Mouse (Mus musculus): ENCODE results near the gene Lpp.
"Not testable (repeated sequence)": the region's sequence is repeated elsewhere in the genome, so short reads cannot be mapped to it uniquely, and the experiment has no call there.

Gene Lpp

GRCm38 (mm10) chr16:24973009-24973631 is 579.8 kb downstream of the Lpp start:
- no peak for DNase-seq (ENCODE audit: low read depth, low spot score)

- no peak for DNase-seq (ENCODE audit: low read depth, low spot score)
Measured at GRCm38 (mm10) chr16:24977771-24978170, 584.5 kb downstream of the Lpp start.

GRCm38 (mm10) chr16:24978226-24978625 is 584.9 kb downstream of the Lpp start:
- no peak for DNase-seq (ENCODE audit: low read depth, low spot score)

- DNase-seq (ENCODE audit: low read depth, low spot score) = no peak
Measured at GRCm38 (mm10) chr16:24979391-24979790, 586.1 kb downstream of the Lpp start.

GRCm38 (mm10) chr16:24982828-24983227 is 589.5 kb downstream of the Lpp start:
- DNase-seq (ENCODE audit: low read depth, low spot score) = no peak

GRCm38 (mm10) chr16:24990331-24990730 is 597.0 kb downstream of the Lpp start:
- no peak for DNase-seq (ENCODE audit: low read depth, low spot score)

GRCm38 (mm10) chr16:24991059-24991541 is 597.8 kb downstream of the Lpp start:
- no peak for DNase-seq (ENCODE audit: low read depth, low spot score)

GRCm38 (mm10) chr16:24991995-24992394 is 598.7 kb downstream of the Lpp start:
- no peak for DNase-seq (ENCODE audit: low read depth, low spot score)

GRCm38 (mm10) chr16:24992494-24992893 is 599.2 kb downstream of the Lpp start:
- DNase-seq (ENCODE audit: low read depth, low spot score) = no peak

- no peak for DNase-seq (ENCODE audit: low read depth, low spot score)
Measured at GRCm38 (mm10) chr16:25010980-25011877, 617.9 kb downstream of the Lpp start.

- no peak for DNase-seq (ENCODE audit: low read depth, low spot score)
Measured at GRCm38 (mm10) chr16:25012938-25013337, 619.6 kb downstream of the Lpp start.

GRCm38 (mm10) chr16:25016261-25016836 is 623.0 kb downstream of the Lpp start:
- DNase-seq (ENCODE audit: low read depth, low spot score) = peak; percentile 92

- no peak for DNase-seq (ENCODE audit: low read depth, low spot score)
Measured at GRCm38 (mm10) chr16:25017046-25017445, 623.7 kb downstream of the Lpp start.

GRCm38 (mm10) chr16:25021743-25022359 is 628.5 kb downstream of the Lpp start:
- not testable (repeated sequence) for DNase-seq (ENCODE audit: low read depth, low spot score)

- DNase-seq (ENCODE audit: low read depth, low spot score) = no peak
Measured at GRCm38 (mm10) chr16:25024591-25024990, 631.3 kb downstream of the Lpp start.

- DNase-seq (ENCODE audit: low read depth, low spot score) = no peak
Measured at GRCm38 (mm10) chr16:25026191-25026590, 632.9 kb downstream of the Lpp start.

- no peak for DNase-seq (ENCODE audit: low read depth, low spot score)
Measured at GRCm38 (mm10) chr16:25029548-25029947, 636.2 kb downstream of the Lpp start.

- no peak for DNase-seq (ENCODE audit: low read depth, low spot score)
Measured at GRCm38 (mm10) chr16:25037361-25037760, 644.1 kb downstream of the Lpp start.

GRCm38 (mm10) chr16:25038529-25038928 is 645.2 kb downstream of the Lpp start:
- DNase-seq (ENCODE audit: low read depth, low spot score) = no peak

- DNase-seq (ENCODE audit: low read depth, low spot score) = peak; percentile 75
Measured at GRCm38 (mm10) chr16:25039904-25040303, 646.6 kb downstream of the Lpp start.

- no peak for DNase-seq (ENCODE audit: low read depth, low spot score)
Measured at GRCm38 (mm10) chr16:25041165-25041564, 647.9 kb downstream of the Lpp start.
